Mouse (Mus musculus) left cerebral cortex, postnatal 36 days (tissue): ENCODE measurements at regions not wholly inside any gene's neighbourhood (a gene's known extent, or its start where the extent isn't known, plus 50 kb on each side); places are given as distances from the start of the nearest gene placed in this dataset.

Experiments used
- DNase-seq, 2 experiments: peaks; one replicate each; pipeline ENCODE4 v3.0.0; 2021 to 2022; ENCODE audit warnings: low spot score in 2 of 2, mixed read lengths in 1 of 2
- intact Hi-C: fragments of 180-260 bp; cut with DNase I; formaldehyde crosslinking; loops from one replicate; pipeline ENCODE4 v1.15.1; 2025

DNA sequence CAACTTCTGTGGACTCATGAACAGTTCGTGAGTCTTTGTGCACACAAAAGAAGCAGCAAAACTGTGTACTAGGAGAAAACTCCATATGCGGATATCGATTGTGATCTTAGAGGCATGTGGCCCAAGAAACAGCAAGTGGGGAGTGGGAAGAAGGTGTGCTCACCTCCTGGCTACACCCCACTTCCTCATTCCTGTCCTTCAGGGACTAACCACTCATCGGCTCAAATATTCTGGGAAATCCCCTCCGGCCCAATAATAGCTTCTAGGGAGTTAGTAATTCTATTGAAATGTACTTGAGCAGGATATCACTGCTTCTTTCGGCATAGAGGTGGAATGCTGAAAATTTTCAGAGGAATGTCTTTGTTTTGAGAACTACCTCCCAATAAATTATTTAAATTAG, 539.5 kb downstream of the Nfib start:
- no peak for DNase-seq
- intact Hi-C loops = no loop called here

DNA sequence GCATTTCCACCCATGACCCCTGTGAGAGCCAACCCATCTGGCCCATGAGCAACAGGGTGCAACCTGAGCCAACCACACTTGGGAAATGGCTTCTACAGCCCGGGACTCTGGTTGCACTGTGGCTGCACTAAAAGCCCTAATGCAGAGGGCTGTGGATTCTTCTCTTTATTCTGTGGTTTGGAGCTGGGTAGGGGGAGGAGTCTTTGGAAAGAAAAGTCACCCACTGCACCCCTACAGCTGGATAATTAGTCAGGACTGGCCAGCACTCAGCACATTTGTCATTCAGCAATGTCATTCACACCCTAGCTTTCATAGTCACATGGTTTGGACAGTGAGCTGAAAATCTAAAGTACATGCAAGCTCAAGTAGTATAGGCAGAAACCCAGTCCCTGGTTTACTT, 541.5 kb downstream of the Nfib start:
- intact Hi-C loops = no loop called here

DNA sequence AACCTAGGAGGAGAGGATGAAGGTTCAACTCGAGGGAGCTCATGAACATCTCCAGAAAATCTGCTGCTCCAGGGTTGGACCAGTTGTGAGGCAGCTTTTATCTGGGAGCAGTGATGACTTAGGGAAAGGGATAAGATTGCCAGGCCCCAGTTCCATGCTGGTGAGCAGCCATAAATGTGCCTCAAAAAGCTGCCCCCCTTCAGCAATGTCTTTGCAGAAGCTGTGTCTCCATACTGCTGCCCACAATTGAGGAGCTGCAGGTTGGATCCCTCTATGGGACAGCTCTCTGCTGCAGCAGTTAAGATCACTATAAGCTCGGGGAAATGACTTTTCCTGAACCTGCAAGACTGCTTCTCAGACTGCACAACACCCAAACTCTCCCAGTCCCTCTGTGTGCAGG, 543.7 kb downstream of the Nfib start:
- DNase-seq = no peak
- intact Hi-C loops = no loop called here

More for the DNA sequence above, 541.5 kb downstream of the Nfib start:
- no peak for DNase-seq

DNA sequence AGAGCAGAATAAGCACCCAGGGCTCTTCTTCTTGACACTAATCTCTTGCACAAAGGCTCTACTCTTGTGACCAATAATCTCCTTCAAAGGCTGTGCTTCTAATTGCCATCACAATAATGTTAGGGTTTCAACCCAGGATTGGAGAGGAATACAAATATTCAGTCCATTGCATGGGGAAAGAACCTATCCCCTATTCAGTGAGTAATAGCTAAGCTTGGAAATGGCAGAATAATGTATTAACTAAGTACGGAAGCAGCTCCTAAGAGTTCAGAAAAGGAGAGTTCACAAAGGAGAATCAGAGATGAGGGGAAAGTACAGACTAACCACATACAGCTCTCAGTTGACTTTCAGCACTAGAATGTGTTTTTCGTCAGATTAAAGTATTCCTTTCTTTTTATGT, 544.3 kb downstream of the Nfib start:
- intact Hi-C loops = no loop called here
- no peak for DNase-seq

DNA sequence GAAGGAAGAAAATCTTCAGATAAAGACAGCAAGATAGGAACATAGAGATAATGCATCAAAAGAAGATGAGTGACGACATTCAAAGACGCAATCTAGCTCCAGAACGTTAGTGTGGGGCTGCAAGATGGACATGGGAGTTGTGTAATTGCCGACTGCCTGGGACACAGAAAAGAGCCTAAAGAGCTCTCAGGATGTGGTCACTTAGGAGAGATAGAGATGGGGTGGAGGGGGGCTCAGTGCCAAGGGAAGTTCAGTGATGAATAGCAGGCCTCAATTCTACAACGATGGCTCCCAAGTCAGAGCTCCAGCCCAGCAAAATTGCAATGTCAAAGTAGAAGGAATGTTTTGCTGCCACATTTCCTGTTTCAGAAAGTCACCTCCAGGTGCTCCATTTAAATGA, 545.3 kb downstream of the Nfib start:
- intact Hi-C loops = no loop called here
- no peak for DNase-seq

DNA sequence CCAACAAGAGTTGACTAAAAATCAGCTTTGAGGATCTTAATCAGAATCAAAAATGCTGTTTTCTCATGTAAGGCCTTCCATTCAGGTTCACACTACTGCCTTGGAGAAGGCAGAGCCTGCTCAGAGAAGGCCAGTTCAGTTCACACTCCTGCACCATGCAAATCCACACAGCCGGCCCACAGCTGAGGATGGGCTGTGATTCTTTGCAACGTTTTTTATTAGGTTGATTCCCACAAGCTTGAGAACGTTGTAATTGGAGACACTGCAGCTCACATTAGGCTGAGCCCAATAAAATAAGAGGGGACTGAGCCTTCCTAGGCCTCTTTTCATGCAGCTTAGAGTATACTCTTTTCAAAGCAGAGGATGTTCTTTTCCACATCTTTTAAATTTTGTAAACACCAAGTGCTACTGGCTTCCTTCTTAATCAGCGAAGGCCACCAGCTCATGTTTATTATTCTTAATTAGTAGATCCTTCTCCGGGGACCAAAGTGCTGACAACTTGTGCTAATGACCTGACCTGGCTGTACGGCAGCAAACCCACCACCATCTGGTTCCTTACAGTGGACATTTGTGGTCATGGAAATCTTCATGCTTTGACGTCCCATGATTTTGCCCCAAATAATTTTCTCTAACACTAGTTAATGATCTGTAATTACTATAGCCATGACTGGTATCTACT, 549.8 kb downstream of the Nfib start:
- intact Hi-C loops = no loop called here
- DNase-seq = no peak

DNA sequence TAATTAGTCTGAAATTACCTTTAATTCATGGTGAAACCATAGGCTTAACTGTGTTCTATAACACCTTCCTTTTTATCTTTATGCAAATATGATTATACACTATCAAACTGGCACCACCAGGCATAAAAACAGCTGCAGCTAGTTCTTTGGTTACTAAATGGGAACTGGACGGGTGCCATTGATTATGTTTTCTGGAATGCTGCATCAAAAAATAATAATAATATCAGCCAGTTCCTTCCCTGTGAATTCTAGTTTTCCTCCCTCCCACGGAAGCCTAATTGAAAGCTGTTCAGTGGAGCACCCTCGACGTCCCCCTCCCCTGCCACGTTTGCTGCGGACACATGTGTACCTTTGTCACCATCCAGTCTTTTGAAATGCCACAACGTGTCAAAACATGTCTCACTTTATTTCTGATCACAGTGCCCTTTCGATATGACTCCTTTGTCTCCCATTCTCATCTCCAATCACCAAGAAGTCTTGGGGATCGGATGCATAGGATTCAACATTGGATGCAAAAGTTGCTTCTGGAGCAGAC, 551.5 kb downstream of the Nfib start:
- intact Hi-C loops = no loop called here
- DNase-seq = no peak

DNA sequence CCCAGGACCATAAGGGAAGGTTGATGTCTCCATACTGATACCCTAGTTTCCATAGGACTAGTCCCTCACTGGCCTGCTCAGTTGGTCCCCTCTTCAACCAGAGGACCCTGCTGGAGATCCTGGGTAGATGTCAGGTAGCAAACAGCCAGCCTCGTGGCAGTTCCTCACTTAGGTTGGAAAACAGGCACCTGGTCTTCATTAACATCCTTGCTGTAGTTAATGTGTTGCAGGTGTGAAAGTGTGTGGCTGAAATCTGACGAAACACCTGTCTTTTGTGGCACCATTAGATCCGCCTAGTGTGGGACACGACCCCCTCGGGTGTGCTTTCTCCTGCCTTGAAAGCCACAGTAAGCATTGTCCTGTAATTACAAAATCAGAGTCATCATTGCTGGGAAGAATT, 551.9 kb downstream of the Nfib start:
- intact Hi-C loops = no loop called here
- no peak for DNase-seq

DNA sequence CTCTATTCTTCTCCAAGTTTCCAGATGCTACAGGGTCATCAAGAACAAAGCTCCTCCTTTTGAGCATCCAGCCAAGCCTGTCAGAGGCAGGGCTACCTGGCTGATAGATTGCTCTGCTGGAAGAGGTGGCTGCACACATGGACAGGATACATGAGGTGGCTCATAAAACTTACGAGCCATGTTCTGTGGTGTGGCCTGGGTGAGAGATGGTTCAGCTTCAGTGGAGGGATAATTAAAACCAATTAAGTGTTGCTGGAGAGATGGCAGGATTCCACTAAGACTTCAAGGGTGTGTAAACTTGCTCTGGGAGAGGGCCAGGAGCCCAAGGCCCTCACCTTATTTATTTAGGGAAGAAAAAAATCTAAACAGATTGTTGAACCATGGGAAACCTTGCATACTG, 555.6 kb downstream of the Nfib start:
- DNase-seq = no peak
- intact Hi-C loops = no loop called here

DNA sequence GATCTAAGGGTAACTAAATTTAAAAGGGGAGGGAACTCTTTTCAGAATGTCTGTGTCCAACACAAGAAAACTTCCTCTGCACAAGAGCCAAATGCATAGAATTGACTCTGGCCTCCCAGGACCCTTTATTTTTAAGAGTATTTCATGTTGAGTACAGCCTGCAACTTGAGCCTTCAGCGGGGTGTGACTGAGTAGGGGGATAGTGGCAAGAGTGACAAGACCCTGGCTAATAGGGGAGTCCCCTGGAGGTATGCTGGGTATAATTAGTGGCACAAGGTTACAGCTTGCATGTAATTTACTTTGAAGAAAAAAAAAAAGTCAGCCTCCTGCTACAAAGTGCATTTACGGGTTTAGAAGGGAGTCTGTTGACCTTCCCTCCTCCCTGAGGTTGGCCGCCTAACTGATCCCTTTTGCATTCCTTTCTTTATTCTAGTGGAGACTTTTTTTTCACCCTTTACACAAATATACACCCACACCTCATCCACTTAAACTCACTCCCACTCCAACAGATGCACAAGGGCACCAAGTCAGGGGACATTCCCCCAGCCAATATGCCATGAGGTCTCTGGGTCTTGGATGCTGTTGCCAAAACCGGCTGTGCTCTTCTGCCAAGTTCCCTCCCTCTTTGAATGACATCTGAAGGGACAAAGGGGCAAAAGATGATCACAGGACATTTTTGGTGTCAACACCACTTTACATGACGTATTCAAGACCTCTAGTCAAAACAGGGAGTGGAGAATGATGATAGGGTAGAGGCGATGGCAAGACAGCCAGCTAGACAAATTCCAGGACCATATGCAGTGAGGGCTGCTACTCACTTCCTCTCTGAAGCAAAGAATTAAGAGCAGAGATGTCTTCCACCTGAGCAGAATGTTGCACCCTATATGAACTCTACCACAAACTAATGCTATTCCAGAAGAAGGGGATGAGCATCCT, 557.2 kb downstream of the Nfib start:
- intact Hi-C loops = no loop called here
- no peak for DNase-seq

DNA sequence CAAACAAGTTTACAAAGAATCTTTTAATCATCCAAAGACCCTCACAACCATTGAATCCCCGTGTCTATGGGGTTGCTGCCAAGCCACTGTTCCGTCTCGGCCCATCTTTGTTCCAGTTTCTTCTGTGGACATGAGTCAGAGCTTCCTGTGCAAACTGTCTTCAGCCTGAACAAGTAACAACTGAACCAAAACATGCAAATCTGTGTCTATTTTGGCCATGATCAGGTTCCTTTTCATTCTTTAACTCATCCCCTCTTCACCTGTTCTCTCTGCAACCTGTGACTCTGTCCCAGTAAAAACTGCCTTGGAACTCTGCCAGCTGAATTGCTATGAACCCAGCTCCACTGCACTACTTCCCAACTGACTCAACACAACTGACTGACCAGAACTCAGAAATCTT, 563.2 kb downstream of the Nfib start:
- DNase-seq = no peak
- intact Hi-C loops = no loop called here

DNA sequence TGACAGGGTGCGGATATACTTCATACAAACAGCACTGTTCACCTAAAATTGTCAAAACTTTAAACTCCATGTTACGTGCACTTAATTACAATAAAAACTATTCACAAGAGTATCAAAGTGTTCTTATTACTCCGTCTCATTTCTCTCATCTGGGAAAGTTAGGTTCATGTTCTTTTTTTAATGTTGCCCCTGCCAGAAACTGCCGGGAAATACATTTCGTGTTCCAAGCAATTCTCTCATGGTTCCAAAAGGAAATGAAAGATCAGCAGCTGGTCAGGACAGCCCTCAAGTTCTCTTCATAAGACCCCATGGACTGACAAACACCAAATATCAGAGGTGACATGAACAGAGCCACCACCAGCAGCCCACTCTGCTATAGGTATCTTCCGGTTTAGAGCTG, 565.7 kb downstream of the Nfib start:
- no peak for DNase-seq
- intact Hi-C loops = no loop called here

DNA sequence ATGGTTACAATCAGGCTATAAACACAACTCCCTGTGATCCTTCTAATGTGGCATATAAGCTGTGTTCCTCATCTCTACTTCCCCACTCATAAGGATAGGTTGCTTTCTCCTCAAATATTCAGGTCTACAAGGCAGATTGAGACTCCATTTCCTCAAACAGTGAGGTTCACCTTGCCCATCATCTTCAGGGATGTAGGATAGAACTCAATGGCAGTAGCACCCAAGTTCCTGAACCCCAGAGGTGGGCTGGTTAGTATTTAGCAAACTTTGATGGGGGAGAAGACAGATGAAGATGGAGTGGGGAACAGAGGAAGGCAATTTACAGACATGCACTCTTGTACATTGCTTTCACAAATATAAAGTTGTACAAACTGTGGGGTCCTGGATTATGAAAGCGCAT, 566.5 kb downstream of the Nfib start:
- intact Hi-C loops = no loop called here
- DNase-seq = no peak

DNA sequence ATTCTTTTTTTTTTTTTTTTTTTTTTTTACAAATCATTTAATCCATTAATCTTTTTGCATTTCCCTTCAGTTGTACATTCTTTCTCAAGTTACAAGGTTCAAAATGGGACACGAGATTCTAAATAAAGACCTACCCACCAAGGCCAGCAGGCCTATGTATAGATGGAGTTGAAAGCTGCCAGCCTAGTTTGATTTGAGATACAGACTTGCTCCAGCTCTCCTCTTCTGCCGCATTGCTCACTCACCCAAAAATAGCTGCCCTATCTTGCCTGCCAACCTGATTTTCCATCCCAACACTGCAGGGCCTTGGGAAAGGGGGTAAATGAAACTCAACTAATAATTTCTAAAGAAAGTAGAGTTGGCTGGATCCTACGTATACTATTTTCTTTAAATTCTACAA, 572.7 kb downstream of the Nfib start:
- intact Hi-C loops = no loop called here
- peak; percentile 8 to 18 for DNase-seq

DNA sequence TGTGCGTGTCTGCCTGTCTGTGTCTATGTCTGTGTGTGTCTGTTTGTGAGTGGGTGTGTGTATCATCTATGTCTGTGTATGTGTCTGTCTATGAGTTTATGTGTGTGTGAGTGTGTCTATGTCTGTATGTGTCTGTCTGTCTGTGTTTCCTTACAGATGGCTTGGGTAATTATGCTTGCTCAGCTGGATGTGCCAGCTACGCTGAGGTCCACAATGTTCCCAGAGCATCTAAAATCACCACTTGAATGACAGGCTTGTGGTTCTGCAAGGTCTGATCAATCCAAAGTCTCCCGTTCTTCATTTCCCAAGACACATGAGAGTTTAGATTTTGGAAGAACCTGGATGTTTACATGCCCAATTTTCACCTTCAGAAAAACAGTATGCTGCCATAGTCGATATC, 573.2 kb downstream of the Nfib start:
- intact Hi-C loops = no loop called here
- no peak for DNase-seq

DNA sequence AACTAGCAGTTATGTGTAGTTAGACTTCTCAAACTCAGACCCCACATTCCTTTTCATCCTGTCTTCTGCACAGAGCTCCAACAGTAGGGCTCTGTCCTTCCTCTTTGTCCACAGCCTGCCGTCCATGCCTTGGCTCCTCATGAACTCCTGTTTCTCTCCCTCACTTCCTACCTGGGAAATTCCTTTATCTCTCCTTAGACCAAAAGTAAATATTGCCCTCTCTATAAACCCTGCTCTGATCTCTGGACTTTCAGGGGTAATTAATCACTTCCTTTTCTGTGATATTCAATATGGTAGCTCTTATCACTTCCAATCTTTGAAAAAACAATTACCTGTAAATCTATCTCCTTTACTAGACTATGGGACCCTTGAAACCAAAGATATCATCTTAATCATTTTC, 576.1 kb downstream of the Nfib start:
- DNase-seq = no peak
- intact Hi-C loops = no loop called here

DNA sequence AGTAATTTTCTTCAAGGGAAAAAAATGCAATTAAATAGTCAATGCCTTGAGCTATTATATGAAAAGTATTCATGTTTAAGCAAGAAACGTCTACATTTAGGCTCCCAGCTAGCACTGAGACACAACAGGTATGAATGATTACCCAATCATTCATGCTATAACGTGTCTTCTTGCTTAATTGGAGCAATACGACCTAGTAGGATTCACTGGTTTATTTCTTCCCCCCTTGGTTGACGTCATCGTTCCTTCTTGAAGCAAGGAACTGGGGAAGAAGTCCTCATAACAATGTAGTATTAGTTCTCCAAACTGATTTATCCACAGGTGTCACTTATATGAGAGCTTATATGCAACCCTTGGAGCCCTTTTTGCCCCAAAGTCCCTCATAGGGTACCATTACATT, 581.8 kb downstream of the Nfib start:
- no peak for DNase-seq
- intact Hi-C loops = no loop called here

DNA sequence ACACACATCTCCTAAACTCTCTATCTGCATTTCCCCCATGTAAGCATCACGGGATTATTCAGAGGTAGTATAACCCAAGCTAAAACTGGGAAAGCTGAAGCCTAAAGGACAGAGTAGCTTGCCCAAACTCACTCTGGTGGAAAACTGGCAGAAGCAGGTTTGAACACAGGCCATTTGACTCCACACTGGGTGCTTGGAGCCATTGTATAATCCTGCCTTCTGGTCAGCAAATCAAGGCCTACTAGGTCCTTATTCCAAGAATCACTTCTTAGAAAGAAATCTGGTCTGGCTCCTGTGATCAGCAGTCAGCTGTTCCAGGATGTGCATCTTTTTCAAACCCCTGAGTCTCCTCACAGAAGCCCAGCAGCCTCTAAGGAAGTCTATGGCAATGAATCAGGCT, 582.4 kb downstream of the Nfib start:
- no peak for DNase-seq
- intact Hi-C loops = no loop called here

DNA sequence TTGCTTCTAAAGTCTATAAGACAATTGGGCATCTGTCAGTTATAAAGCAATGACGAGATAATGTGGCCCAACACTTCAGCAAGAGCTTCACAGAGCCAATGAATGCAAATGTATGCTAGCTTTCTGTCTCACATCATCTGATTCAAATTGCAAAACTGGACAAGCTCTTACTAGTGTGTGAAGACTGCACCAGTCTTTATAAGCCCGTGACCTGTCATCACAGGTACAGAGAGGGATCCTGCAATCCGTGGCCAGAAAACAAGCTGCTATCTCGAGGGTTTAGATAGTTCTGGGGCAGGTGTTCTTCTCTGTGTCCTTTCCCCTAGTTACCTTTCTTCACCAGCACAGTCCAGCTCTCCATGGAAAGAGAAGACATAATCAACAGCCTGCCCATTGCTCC, 584.8 kb downstream of the Nfib start:
- intact Hi-C loops = no loop called here
- DNase-seq = no peak

DNA sequence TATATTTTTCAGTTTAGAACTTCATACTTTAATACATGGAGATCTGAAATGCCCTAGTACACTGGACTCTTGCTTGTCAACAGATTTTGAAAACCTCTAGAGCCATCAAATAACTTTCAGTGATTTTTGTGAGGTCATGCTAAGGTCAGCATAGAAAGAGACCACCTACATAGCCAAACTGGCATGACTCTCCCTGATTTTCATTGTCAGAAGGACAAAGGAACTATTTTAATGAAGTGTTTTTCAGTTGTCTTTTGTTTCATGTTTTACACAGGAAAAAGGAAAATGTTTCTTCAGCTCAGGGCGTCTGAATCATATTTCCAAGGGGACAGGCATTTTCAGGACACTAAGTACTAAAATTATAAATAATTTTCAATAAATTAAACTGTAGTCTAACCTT, 585.2 kb downstream of the Nfib start:
- no peak for DNase-seq
- intact Hi-C loops = no loop called here

DNA sequence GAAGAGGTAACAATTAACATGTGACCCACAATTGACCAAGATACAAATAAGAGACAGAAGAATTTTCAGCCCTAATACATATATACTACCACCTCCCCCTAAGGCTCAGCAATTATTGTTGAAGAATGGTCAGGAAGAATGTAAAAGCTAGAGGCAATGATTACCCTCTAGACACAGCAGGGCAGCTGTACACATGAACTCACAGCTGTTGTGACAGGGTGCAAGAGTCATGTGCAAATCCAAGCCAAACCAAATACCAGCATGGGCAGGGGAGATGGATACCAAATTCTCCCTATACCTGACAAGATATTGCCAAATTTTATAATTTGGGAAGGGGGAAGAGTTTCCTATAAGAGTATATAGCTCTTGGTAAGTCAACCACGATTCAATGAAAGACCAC, 603.7 kb downstream of the Nfib start:
- no peak for DNase-seq
- intact Hi-C loops = no loop called here
